Mouse (Mus musculus) embryonic facial prominence, embryonic 13.5 days (tissue): ENCODE results near the gene Tmem136. TPM values are rescaled to one million over a fixed set of nuclear protein-coding genes. Genes with fewer than 3 reads are reported as not detected.

ENCODE experiments used
- ATAC-seq: fragments of 200-750 bp; cut with Nextera tagmentation; 2 replicates; pipeline ENCODE4 v1.8.0; 2017; ENCODE audit warnings: low read depth; ENCODE audit not compliant: insufficient number of reproducible peaks, insufficient read depth, low FRiP score, low TSS enrichment
- H3K27ac ChIP-seq: fragments of 300-500 bp; sonication (generic); 2 replicates; pipeline ENCODE4 v1.5.1; 2015; ENCODE audit warnings: moderate library complexity, mild to moderate bottlenecking, inconsistent platforms
- H3K27me3 ChIP-seq: fragments of 300-500 bp; sonication (generic); 2 replicates; pipeline ENCODE4 v1.6.1; 2015; ENCODE audit warnings: mild to moderate bottlenecking, inconsistent platforms
- H3K36me3 ChIP-seq: fragments of 300-500 bp; sonication (generic); 2 replicates; pipeline ENCODE4 v1.6.1; 2015; ENCODE audit warnings: mild to moderate bottlenecking, inconsistent platforms
- H3K4me1 ChIP-seq: fragments of 300-500 bp; sonication (generic); 2 replicates; pipeline ENCODE4 v1.6.1; 2015; ENCODE audit warnings: inconsistent platforms
- H3K4me2 ChIP-seq: fragments of 300-500 bp; sonication (generic); 2 replicates; pipeline ENCODE4 v1.6.1; 2015; ENCODE audit warnings: moderate library complexity, mild to moderate bottlenecking, inconsistent platforms
- H3K4me3 ChIP-seq: fragments of 300-500 bp; sonication (generic); 2 replicates; pipeline ENCODE4 v1.5.1; 2015; ENCODE audit warnings: mild to moderate bottlenecking, inconsistent platforms
- H3K9ac ChIP-seq: fragments of 300-500 bp; sonication (generic); 2 replicates; pipeline ENCODE4 v1.6.1; 2015; ENCODE audit warnings: mild to moderate bottlenecking, inconsistent platforms
- H3K9me3 ChIP-seq: fragments of 300-500 bp; sonication (generic); 2 replicates; pipeline ENCODE4 v1.6.1; 2016; ENCODE audit warnings: inconsistent platforms
- WGBS: fragments of 180-500 bp; shearing (Covaris S2); methylation state at CpG from one replicate; pipeline ENCODE4 v1.1.7; 2015; ENCODE audit warnings: mixed read lengths; 5-methylcytosine and 5-hydroxymethylcytosine counted together
- polyA plus RNA-seq: library from polyadenylated mRNA; unstranded; fragments of >200 nt; fragmentation: Nextera tagmentation; extraction: Ambion mirVana; gene quantifications from 2 replicates; pipeline ENCODE4 v1.2.1, GENCODE M21; 2015

Gene Tmem136
- polyA plus RNA-seq, 1 experiment from 2014 or later, result 7.8 TPM

DNA sequence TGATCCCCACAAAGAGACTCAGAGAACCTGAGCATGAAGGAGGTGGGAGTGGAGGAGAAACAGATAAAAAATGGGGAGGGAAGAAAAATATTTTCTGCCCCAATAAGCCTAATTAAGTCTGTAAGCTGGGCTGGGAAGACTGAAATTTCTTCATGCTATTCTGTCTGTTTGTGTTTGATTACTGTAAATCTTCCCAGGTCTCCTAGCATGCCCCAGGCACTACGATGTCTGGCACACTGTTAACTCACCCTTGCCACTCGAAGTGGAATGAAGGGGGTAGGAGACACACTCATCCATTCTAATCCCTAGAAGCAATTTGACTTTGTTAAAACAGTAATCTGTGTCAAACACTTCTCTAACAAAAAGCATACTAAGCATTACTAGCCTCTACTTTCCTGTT, 44.6 kb downstream of the Tmem136 start:
- no peak overlapping the region for H3K27ac ChIP-seq
- no peaks in the 10 kb centered on the region for H3K27me3 ChIP-seq
- H3K4me2 ChIP-seq, result no peak overlapping the region
- no peaks in the 10 kb centered on the region for H3K9me3 ChIP-seq
- H3K36me3 ChIP-seq, result no peaks in the 10 kb centered on the region
- no peak for ATAC-seq
- no peak overlapping the region for H3K9ac ChIP-seq
- WGBS, result 20% methylated on average over 2 of the region's 2 CpGs
- no peak overlapping the region for H3K4me3 ChIP-seq
- peaks cover 42% of the 10 kb centered on the region for H3K4me1 ChIP-seq

DNA sequence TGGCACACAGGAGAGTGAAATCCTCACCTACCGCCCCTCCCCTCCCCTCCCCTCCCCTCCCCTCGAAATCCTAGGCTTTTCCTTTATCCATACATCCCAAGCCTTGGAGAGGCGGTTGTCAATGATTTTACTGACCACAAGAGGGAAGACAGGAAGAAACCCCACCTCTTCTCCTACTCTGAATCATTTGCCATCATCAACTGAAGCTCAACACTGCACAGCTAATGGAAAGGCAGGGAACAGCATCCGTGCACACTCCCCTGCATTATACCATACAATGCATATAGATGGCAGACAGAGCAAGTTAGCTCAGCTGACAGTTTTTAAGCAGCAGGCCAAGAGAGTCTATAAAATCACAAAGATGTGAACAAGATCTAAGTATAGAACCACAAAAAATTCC, 45.2 kb downstream of the Tmem136 start:
- WGBS, result 22% methylated on average over 4 of the region's 4 CpGs
- H3K27ac ChIP-seq, result 0 out of 2 replicates have a peak overlapping the region, but pooled peaks have one; percentile 33

DNA sequence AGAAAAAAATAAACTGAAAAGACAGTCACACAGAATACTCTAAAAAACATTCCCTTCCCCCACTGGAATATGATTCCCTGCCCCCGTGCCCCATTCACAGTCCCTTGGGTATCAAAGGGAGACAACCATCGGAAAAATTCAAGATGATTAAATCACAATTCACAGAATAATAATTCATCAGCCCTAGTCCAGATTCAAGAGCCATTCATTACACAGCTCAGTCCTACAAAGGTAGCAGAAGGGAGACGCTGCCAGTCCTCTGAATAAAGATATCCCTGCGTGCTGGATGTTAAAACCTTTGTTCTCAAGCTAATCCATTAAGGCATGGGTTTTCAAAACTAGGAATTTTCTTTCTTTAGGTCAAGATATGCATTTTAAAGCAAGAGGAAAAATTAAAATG, 45.8 kb downstream of the Tmem136 start:
- H3K36me3 ChIP-seq, result no peaks in the 10 kb centered on the region
- H3K27ac ChIP-seq, result no peak overlapping the region
- H3K4me2 ChIP-seq, result no peak overlapping the region
- WGBS, result 36% methylated on average over 4 of the region's 4 CpGs
- no peak for ATAC-seq
- H3K4me1 ChIP-seq, result peaks cover 42% of the 10 kb centered on the region
- H3K27me3 ChIP-seq, result no peaks in the 10 kb centered on the region
- no peak overlapping the region for H3K9ac ChIP-seq
- no peaks in the 10 kb centered on the region for H3K9me3 ChIP-seq
- H3K4me3 ChIP-seq, result no peak overlapping the region

More for the DNA sequence above, 45.2 kb downstream of the Tmem136 start:
- H3K4me1 ChIP-seq, result peaks cover 42% of the 10 kb centered on the region
- H3K36me3 ChIP-seq, result no peaks in the 10 kb centered on the region
- H3K4me3 ChIP-seq, result no peak overlapping the region
- H3K9me3 ChIP-seq, result no peaks in the 10 kb centered on the region
- H3K9ac ChIP-seq, result no peak overlapping the region
- H3K27me3 ChIP-seq, result no peaks in the 10 kb centered on the region
- no peak for ATAC-seq
- no peak overlapping the region for H3K4me2 ChIP-seq

DNA sequence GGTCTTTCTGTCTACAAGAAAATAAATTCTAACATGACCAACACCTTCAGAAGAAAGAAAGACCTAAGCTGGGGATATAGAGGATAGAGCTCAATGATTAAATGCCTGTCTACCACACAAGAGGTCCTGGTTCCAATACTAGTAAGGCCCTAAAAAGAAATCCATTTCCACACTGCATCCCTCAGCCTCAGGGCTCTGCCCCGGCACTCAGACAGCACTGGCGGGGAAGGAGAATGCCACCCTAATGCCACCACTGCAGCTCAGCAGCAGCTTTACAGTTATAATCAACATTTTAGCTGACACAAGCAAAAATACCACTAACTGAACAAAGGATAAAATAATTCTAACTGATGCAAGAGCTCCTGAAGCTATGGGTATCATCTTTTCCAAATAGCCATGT, 46.2 kb downstream of the Tmem136 start:
- H3K27ac ChIP-seq, result no peak overlapping the region
- 35% methylated on average over 2 of the region's 2 CpGs for WGBS
- no peak overlapping the region for H3K4me2 ChIP-seq
- no peaks in the 10 kb centered on the region for H3K36me3 ChIP-seq
- no peaks in the 10 kb centered on the region for H3K27me3 ChIP-seq
- no peak for ATAC-seq
- no peaks in the 10 kb centered on the region for H3K9me3 ChIP-seq
- no peak overlapping the region for H3K9ac ChIP-seq
- H3K4me3 ChIP-seq, result no peak overlapping the region
- H3K4me1 ChIP-seq, result peaks cover 43% of the 10 kb centered on the region

DNA sequence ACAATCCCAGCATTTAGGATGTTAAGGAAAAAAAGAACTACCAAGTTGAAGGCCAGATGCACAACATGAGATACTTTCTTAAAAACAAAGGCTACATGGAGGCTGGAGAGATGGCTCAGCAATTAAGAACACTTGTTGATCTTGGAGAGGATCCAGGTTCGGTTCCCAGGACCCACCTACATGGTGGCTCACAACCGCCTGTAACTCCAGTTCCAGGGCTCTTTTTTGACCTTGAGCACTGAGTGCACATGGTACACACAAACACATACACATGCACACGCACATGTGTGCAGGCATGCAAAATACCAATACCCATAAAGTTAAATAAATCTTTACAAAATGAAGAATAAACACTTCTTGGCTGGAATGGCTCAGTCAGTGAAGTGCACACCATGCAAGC, 48.5 kb downstream of the Tmem136 start:
- WGBS, result 85% methylated on average over 3 of the region's 3 CpGs
- no peak overlapping the region for H3K4me3 ChIP-seq

DNA sequence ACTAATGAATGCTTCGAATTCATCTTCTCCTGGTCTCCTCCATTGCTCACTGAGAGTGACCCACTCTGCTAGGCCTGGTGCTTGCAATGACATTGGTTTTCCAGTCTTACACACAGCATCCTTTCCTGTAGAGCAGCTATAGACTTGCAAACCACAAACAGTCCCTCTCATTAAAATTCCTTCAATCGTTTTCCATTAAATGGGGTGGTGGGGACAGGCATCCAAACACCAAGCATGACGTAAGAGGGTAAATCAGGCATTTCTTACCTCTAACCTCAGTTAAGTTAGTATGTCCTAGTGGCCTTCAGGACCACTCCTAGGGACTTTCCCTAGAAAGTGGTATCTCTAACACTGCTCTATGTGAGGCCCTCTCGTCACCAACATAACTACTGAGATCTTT, 51.1 kb downstream of the Tmem136 start:
- Histone ChIP-seq H3K4me3 (no peak overlapping the region), H3K27me3 (no peaks in the 10 kb centered on the region), H3K4me2 (no peak overlapping the region), H3K27ac (no peak overlapping the region), H3K4me1 (peaks cover 36% of the 10 kb centered on the region), H3K9me3 (no peaks in the 10 kb centered on the region), H3K9ac (no peak overlapping the region), H3K36me3 (no peaks in the 10 kb centered on the region)
- 78% methylated on average over 4 of the region's 4 CpGs for WGBS
- ATAC-seq, result no peak

More for the DNA sequence above, 48.5 kb downstream of the Tmem136 start:
- Histone ChIP-seq H3K27ac (no peak overlapping the region), H3K9me3 (no peaks in the 10 kb centered on the region), H3K27me3 (no peaks in the 10 kb centered on the region), H3K9ac (no peak overlapping the region), H3K4me1 (peaks cover 42% of the 10 kb centered on the region), H3K4me2 (no peak overlapping the region), H3K36me3 (no peaks in the 10 kb centered on the region)
- ATAC-seq, result no peak

DNA sequence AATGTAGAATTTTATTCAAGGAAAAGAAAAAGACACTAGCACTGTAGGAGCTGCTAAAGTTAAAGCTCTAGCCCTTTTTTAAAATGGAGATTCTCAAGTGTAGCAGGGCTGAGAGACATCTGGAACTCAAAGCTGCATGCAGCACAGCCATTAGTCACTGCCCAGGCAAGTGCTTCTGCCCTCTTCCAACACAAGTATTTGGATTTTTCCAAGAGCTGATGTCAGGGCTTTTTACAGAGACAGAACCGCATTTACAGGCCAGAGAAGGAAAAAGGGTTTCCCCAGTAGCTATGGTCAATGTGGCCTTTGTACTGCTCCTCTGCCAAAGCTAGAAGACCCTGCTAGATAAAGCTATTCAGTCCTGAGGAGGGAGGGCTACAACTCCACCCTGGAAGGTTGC, 54.8 kb downstream of the Tmem136 start:
- WGBS, result 36% methylated on average over 1 of the region's 1 CpGs
- Histone ChIP-seq H3K9ac (no peak overlapping the region), H3K4me1 (peaks cover 22% of the 10 kb centered on the region), H3K9me3 (no peaks in the 10 kb centered on the region), H3K36me3 (no peaks in the 10 kb centered on the region), H3K27me3 (no peaks in the 10 kb centered on the region), H3K4me3 (no peak overlapping the region), H3K4me2 (no peak overlapping the region), H3K27ac (no peak overlapping the region)
- no peak for ATAC-seq

Other genes starting within 250 kb of the Tmem136 start
- 1.9 and 2.5 TPM in 2 replicates for gene Grik4, start 172.1 kb downstream of the Tmem136 start, polyA plus RNA-seq
- gene Arhgef12, start 9.3 kb downstream of the Tmem136 start, polyA plus RNA-seq, result 16.1 and 16.9 TPM in 2 replicates
- gene Pou2f3, start 93.8 kb upstream of the Tmem136 start, polyA plus RNA-seq, result 2.0 and 2.1 TPM in 2 replicates
- 81.8 and 86.1 TPM in 2 replicates for gene Oaf, start 123.3 kb upstream of the Tmem136 start, polyA plus RNA-seq
- 45.2 and 50.1 TPM in 2 replicates for gene Trim29, start 194.3 kb upstream of the Tmem136 start, polyA plus RNA-seq